In the genomic region with DNA sequence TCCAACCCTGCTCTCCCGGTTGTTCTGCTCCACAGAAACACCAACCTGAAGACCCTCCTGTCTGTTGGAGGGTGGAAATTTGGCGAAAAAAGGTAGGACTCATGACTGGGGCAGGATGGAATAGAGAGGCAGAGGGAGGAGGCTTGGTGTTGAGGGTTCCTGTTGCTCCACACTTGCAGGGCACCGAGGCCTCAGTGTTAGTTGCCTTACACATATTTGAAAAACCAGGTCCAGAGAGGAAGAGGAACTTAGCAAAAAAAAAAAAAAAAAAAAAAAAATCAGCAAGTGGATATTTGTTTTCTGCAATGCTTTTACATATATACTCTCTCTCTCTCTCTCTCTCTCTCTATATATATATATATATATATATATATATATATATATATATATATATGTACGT, we compare ENCODE assay signal across 25 mouse cellular contexts. TPM values are rescaled to one million over a fixed set of nuclear protein-coding genes. Genes with fewer than 3 reads are reported as not detected.
"Had no signal": no experiment of that assay in that cellular context is flagged by ENCODE, and none has a peak within 500 bp of the region (broad histone marks: within the 10 kb centered on the region; RNA-seq: fewer than 3 reads in every experiment).

No protein-coding gene starts in this region.

- DNase-seq: kidney, adult 18-20 months; kidney, adult 9 months; kidney, postnatal 14 days; kidney, postnatal 4 days; left cerebral cortex, postnatal 4 days; lung, postnatal 36 days; right cerebral cortex, adult 18-20 months; right cerebral cortex, postnatal 14 days; right cerebral cortex, postnatal 4 days; thymus, adult 18-20 months; thymus, postnatal 36 days had no signal

- H3K27ac ChIP-seq: limb, embryonic 12.5 days; limb, embryonic 15.5 days; liver, embryonic 14.5 days; lung, embryonic 15.5 days; midbrain, embryonic 12.5 days; midbrain, embryonic 15.5 days; neural tube, embryonic 12.5 days; neural tube, embryonic 15.5 days; stomach, embryonic 15.5 days had no signal

- H3K4me2 ChIP-seq: limb, embryonic 12.5 days; limb, embryonic 15.5 days; lung, embryonic 15.5 days; midbrain, embryonic 12.5 days; midbrain, embryonic 15.5 days; neural tube, embryonic 12.5 days; neural tube, embryonic 15.5 days; stomach, embryonic 15.5 days had no signal

- H3K9me3 ChIP-seq: limb, embryonic 12.5 days; limb, embryonic 15.5 days; lung, embryonic 15.5 days; midbrain, embryonic 12.5 days; midbrain, embryonic 15.5 days; neural tube, embryonic 12.5 days; neural tube, embryonic 15.5 days; stomach, embryonic 15.5 days had no signal

- H3K9ac ChIP-seq: limb, embryonic 12.5 days; limb, embryonic 15.5 days; liver, embryonic 14.5 days; lung, embryonic 15.5 days; midbrain, embryonic 12.5 days; midbrain, embryonic 15.5 days; neural tube, embryonic 12.5 days; neural tube, embryonic 15.5 days; stomach, embryonic 15.5 days had no signal

- H3K36me3 ChIP-seq: limb, embryonic 12.5 days; limb, embryonic 15.5 days; lung, embryonic 15.5 days; midbrain, embryonic 12.5 days; midbrain, embryonic 15.5 days; neural tube, embryonic 12.5 days; neural tube, embryonic 15.5 days; stomach, embryonic 15.5 days had no signal

- ATAC-seq: inflammation-experienced regulatory T-cells, adult 6 months; intestine, embryonic 16.5 days; midbrain, embryonic 15.5 days had no signal

- H3K27me3 ChIP-seq: limb, embryonic 15.5 days; midbrain, embryonic 15.5 days; neural tube, embryonic 12.5 days; neural tube, embryonic 15.5 days; stomach, embryonic 15.5 days had no signal

- H3K4me3 ChIP-seq: limb, embryonic 12.5 days; limb, embryonic 15.5 days; lung, embryonic 15.5 days; midbrain, embryonic 12.5 days; midbrain, embryonic 15.5 days; neural tube, embryonic 12.5 days; neural tube, embryonic 15.5 days; stomach, embryonic 15.5 days had no signal

- H3K4me1 ChIP-seq: stomach, embryonic 15.5 days had no signal

RNA-seq across cellular contexts. Expression of a gene that starts 9.2 kb away (rescaled TPM):
- total RNA-seq: layer of hippocampus, adult 18-20 months; left cerebral cortex, postnatal 14 days had no signal
- polyA plus RNA-seq: inflammation-experienced regulatory T-cells, adult 6 months; midbrain, embryonic 12.5 days; urinary bladder, adult 2 months had no signal

RNA-seq across cellular contexts. Expression of a gene that starts 51.1 kb away (rescaled TPM):
- polyA plus RNA-seq: inflammation-experienced regulatory T-cells, adult 6 months had no signal
